Mouse (Mus musculus) forebrain, postnatal 0 days (tissue): ENCODE measurements around the gene Zfp536. TPM values are rescaled to one million over a fixed set of nuclear protein-coding genes. Genes with fewer than 3 reads are reported as not detected.
A peak's percentile ranks its signal among the peaks of the same experiment; 100 is the strongest.

Experiments
- ATAC-seq: fragments of 200-750 bp; cut with Nextera tagmentation; 2 replicates; pipeline ENCODE4 v1.8.0; 2017; ENCODE audit warnings: mild to moderate bottlenecking, moderate library complexity
- DNase-seq: peaks from one replicate; pipeline ENCODE4 v3.0.0-alpha.2; 2015
- H3K27ac ChIP-seq: fragments of 300-500 bp; sonication (generic); 2 replicates; pipeline ENCODE4 v1.5.1; 2014; ENCODE audit warnings: low read depth, mild to moderate bottlenecking, antibody characterized with exemption, low read length, moderate library complexity, mixed read lengths
- H3K27me3 ChIP-seq: fragments of 300-500 bp; sonication (generic); 2 replicates; pipeline ENCODE4 v1.6.1; 2014; ENCODE audit warnings: mild to moderate bottlenecking, low read length, mixed read lengths; ENCODE audit not compliant: insufficient read depth
- H3K36me3 ChIP-seq: fragments of 300-500 bp; sonication (generic); 2 replicates; pipeline ENCODE4 v1.6.1; 2014; ENCODE audit warnings: mild to moderate bottlenecking, moderate library complexity; ENCODE audit not compliant: insufficient read depth
- H3K4me1 ChIP-seq: fragments of 300-500 bp; sonication (generic); 2 replicates; pipeline ENCODE4 v1.6.1; 2014; ENCODE audit warnings: antibody characterized with exemption; ENCODE audit not compliant: insufficient read depth
- H3K4me2 ChIP-seq: fragments of 300-500 bp; sonication (generic); 2 replicates; pipeline ENCODE4 v1.6.1; 2014; ENCODE audit warnings: low read depth, mild to moderate bottlenecking, moderate library complexity
- H3K4me3 ChIP-seq: fragments of 300-500 bp; sonication (generic); 2 replicates; pipeline ENCODE4 v1.5.1; 2014; ENCODE audit warnings: low read depth, low read length, mixed read lengths
- H3K9ac ChIP-seq: fragments of 300-500 bp; sonication (generic); 2 replicates; pipeline ENCODE4 v1.6.1; 2014; ENCODE audit warnings: mild to moderate bottlenecking
- H3K9me3 ChIP-seq: fragments of 300-500 bp; sonication (generic); 2 replicates; pipeline ENCODE4 v1.6.1; 2016; ENCODE audit warnings: low read length
- CTCF ChIP-seq: sonication (generic); IDR thresholded peaks from 2 replicates; pipeline ENCODE4 v1.5.1; 2016; ENCODE audit warnings: antibody characterized with exemption, control low read depth, low read depth
- WGBS: fragments of 180-500 bp; shearing (Covaris S2); extraction: QIAGEN DNeasy Blood & Tissue Kit; methylation state at CpG from one replicate; pipeline ENCODE4 v1.1.7; 2014; 5-methylcytosine and 5-hydroxymethylcytosine counted together
- polyA plus RNA-seq: library from polyadenylated mRNA; unstranded; fragments of >200 nt; fragmentation: Nextera tagmentation; extraction: Ambion mirVana; gene quantifications from 2 replicates; pipeline ENCODE4 v1.2.1, GENCODE M21; 2015
- total RNA-seq: library from RNA; depleted of rRNA; stranded (reverse); fragments of >200 nt; gene quantifications from 2 replicates; pipeline ENCODE4 v1.2.3, GENCODE M21; 2014; rRNA removed

Zfp536 gene
- total RNA-seq (24.3 and 34.9 TPM in 2 replicates), polyA plus RNA-seq (8.1 and 17.0 TPM in 2 replicates)

DNA sequence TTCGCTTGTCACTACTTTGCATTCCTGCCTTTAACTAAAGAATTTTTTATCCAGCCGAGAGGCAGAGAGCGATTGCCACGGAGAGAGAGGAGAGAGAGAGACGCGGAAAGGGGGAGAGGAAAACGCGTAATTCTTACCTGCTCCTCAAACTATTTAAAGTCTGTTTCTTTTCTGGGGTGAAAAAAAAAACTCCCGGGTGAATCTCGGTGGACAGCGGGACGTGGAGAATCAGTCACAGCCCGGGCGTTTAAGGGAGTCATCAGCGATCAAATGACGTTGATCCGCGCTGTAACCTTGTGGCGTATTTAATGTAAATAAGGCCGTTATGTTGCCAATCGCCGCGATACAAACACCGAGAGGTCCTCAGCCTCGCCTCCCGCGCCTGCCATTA is at the start of gene Zfp536:
Gene Zfp536, minus strand, starts transcription at position 330 of the 391 bp plus-strand sequence.
- peak within 1 kb of the TSS; percentile 58 for H3K4me3 ChIP-seq
- no peak for ATAC-seq
- no peaks in the 10 kb centered on the region for H3K9me3 ChIP-seq
- H3K27me3 ChIP-seq: peaks cover 10% of the 10 kb centered on the region; the same call in 1 of the 2 replicates
- H3K36me3 ChIP-seq: no peaks in the 10 kb centered on the region
- 0 out of 2 replicates have a peak, but pooled peaks cover 10% of the 10 kb centered on the region for H3K4me1 ChIP-seq
- no peak for DNase-seq
- H3K27ac ChIP-seq: peak within 1 kb of the TSS; percentile 72
- peak within 1 kb of the TSS; percentile 52 for H3K9ac ChIP-seq
- TF ChIP-seq CTCF: no peak
- H3K4me2 ChIP-seq: peak within 1 kb of the TSS; percentile 99
- whole genome bisulfite sequencing: 1% methylated on average over 27 of the region's 27 CpGs

- Histone ChIP-seq H3K27ac (no peak overlapping the region), H3K27me3 (no peaks in the 10 kb centered on the region), H3K36me3 (no peaks in the 10 kb centered on the region), H3K4me1 (no peaks in the 10 kb centered on the region), H3K4me2 (no peak overlapping the region), H3K4me3 (no peak overlapping the region), H3K9me3 (no peaks in the 10 kb centered on the region), H3K9ac (no peak overlapping the region)
- ATAC-seq (no peak), DNase-seq (no peak)
- 86% methylated on average over 11 of the region's 11 CpGs for WGBS
- no peak for TF ChIP-seq CTCF
Measured at GRCm38 (mm10) chr7:37820670-37821301, 47.3 kb upstream of the Zfp536 start.

- TF ChIP-seq CTCF: no peak
- ATAC-seq (no peak), DNase-seq (no peak)
- Histone ChIP-seq H3K36me3 (no peaks in the 10 kb centered on the region), H3K9me3 (no peaks in the 10 kb centered on the region), H3K4me2 (no peak overlapping the region), H3K4me3 (no peak overlapping the region), H3K9ac (no peak overlapping the region), H3K27ac (no peak overlapping the region), H3K4me1 (no peaks in the 10 kb centered on the region), H3K27me3 (no peaks in the 10 kb centered on the region)
- WGBS: 83% methylated on average over 8 of the region's 8 CpGs
Measured at GRCm38 (mm10) chr7:37818631-37819340, 45.3 kb upstream of the Zfp536 start.

DNA sequence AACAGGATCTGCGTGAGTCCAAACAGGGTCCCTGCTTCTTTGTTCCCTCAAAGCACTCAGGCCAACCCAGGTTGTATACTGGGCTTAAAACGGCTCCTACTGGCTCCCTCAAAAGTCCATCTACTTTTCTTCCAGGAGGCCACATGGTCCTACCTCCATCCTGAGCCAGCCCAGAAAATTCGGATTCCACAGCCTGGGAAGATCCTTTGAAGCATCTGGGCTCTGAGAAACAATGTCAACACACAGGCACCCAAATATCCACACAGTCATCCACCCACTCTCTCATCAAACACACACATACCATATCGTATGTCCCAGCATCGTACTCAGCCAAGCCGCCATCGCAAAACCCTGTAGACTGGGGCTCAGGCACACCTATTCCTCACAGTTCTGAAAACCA is 43.5 kb upstream of the Zfp536 start:
- H3K9me3 ChIP-seq: no peaks in the 10 kb centered on the region
- no peak overlapping the region for H3K27ac ChIP-seq
- TF ChIP-seq CTCF: no peak
- 88% methylated on average over 7 of the region's 7 CpGs for WGBS
- H3K4me1 ChIP-seq: no peaks in the 10 kb centered on the region
- H3K36me3 ChIP-seq: no peaks in the 10 kb centered on the region
- H3K9ac ChIP-seq: no peak overlapping the region
- no peak overlapping the region for H3K4me2 ChIP-seq
- H3K4me3 ChIP-seq: no peak overlapping the region
- H3K27me3 ChIP-seq: no peaks in the 10 kb centered on the region
- DNase-seq (no peak), ATAC-seq (no peak)

DNA sequence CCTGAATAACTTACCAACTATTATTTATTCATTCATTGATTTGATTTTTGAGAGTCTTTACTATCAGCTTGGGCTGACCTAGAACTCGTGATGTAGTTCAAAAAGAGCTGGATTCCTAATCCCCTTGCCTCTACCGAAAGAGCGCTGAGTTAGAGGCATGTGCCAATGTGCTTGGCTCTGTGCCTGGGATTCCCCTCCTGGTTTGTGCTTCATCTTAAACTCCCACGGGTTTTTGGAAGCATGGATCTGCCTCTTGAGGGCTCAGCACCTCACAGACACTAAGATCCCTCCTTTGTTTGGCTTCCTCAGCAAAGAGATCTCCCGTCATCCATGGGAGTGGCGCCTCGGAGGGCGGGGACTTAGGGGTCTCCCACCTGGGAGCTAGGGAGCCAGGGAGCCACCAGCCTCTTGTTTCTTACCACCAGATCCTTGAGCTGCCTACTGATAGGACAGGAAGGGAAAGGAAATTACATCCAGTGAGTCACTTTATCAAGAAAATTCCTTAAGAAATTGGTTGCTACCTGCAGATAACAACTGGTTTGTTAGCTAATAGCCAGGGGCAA is 41.5 kb upstream of the Zfp536 start:
- Histone ChIP-seq H3K36me3 (no peaks in the 10 kb centered on the region), H3K9me3 (no peaks in the 10 kb centered on the region), H3K4me3 (no peak overlapping the region), H3K4me2 (no peak overlapping the region), H3K4me1 (no peaks in the 10 kb centered on the region), H3K9ac (no peak overlapping the region), H3K27me3 (no peaks in the 10 kb centered on the region), H3K27ac (no peak overlapping the region)
- no peak for TF ChIP-seq CTCF
- DNase-seq (no peak), ATAC-seq (no peak)
- 47% methylated on average over 8 of the region's 8 CpGs for WGBS

GRCm38 (mm10) chr7:37813676-37814075 is 40.2 kb upstream of the Zfp536 start:
- no peaks in the 10 kb centered on the region for H3K36me3 ChIP-seq
- H3K4me3 ChIP-seq: no peak overlapping the region
- H3K27me3 ChIP-seq: no peaks in the 10 kb centered on the region
- 79% methylated on average over 10 of the region's 10 CpGs for WGBS
- H3K4me1 ChIP-seq: no peaks in the 10 kb centered on the region
- no peak for TF ChIP-seq CTCF
- H3K4me2 ChIP-seq: no peak overlapping the region
- DNase-seq (no peak), ATAC-seq (no peak)
- H3K9ac ChIP-seq: no peak overlapping the region
- no peaks in the 10 kb centered on the region for H3K9me3 ChIP-seq
- H3K27ac ChIP-seq: no peak overlapping the region

GRCm38 (mm10) chr7:37809908-37810307 is 36.5 kb upstream of the Zfp536 start:
- no peak overlapping the region for H3K27ac ChIP-seq
- H3K4me2 ChIP-seq: no peak overlapping the region
- H3K27me3 ChIP-seq: no peaks in the 10 kb centered on the region
- no peaks in the 10 kb centered on the region for H3K9me3 ChIP-seq
- ATAC-seq (no peak), DNase-seq (no peak)
- 85% methylated on average over 5 of the region's 5 CpGs for WGBS
- H3K4me3 ChIP-seq: no peak overlapping the region
- no peak overlapping the region for H3K9ac ChIP-seq
- H3K36me3 ChIP-seq: no peaks in the 10 kb centered on the region
- TF ChIP-seq CTCF: no peak
- H3K4me1 ChIP-seq: no peaks in the 10 kb centered on the region
